Mouse (Mus musculus): ENCODE measurements at regions not wholly inside any gene's neighbourhood (a gene's known extent, or its start where the extent isn't known, plus 50 kb on each side); places are given as distances from the start of the nearest gene placed in this dataset.

- no peaks in the 10 kb centered on the region for H3K9me3 ChIP-seq
- no peak overlapping the region for H3K9ac ChIP-seq (replicated peaks)
- ATAC-seq (ENCODE audit: insufficient number of reproducible peaks, insufficient read depth, low FRiP score, low TSS enrichment, low read depth), result no peak
- H3K27ac ChIP-seq, result no peak overlapping the region
- H3K4me2 ChIP-seq, result no peak overlapping the region
- H3K4me1 ChIP-seq (replicated peaks), result peaks cover 15% of the 10 kb centered on the region
- no peaks in the 10 kb centered on the region for H3K36me3 ChIP-seq
- 84% methylated on average over 6 of the region's 6 CpGs for WGBS
- H3K4me3 ChIP-seq (replicated peaks), result no peak overlapping the region
- peaks cover 14% of the 10 kb centered on the region for H3K27me3 ChIP-seq
Observed at GRCm38 (mm10) chr2:160452730-160453129, 85.9 kb upstream of the Mafb start.

GRCm38 (mm10) chr2:160455617-160456016, 88.8 kb upstream of the Mafb start:
- Histone ChIP-seq H3K4me1 (replicated peaks) (peaks cover 14% of the 10 kb centered on the region), H3K9ac (replicated peaks) (no peak overlapping the region), H3K36me3 (no peaks in the 10 kb centered on the region), H3K4me3 (replicated peaks) (no peak overlapping the region), H3K4me2 (no peak overlapping the region), H3K9me3 (no peaks in the 10 kb centered on the region), H3K27ac (no peak overlapping the region), H3K27me3 (peaks cover 7% of the 10 kb centered on the region)
- no peak for ATAC-seq (ENCODE audit: insufficient number of reproducible peaks, insufficient read depth, low FRiP score, low TSS enrichment, low read depth)
- WGBS, result 86% methylated on average over 10 of the region's 10 CpGs

GRCm38 (mm10) chr2:160456681-160457080, 89.8 kb upstream of the Mafb start:
- peaks cover 6% of the 10 kb centered on the region for H3K4me1 ChIP-seq (replicated peaks)
- no peak overlapping the region for H3K9ac ChIP-seq (replicated peaks)
- H3K36me3 ChIP-seq, result no peaks in the 10 kb centered on the region
- 83% methylated on average over 8 of the region's 8 CpGs for WGBS
- no peak overlapping the region for H3K4me3 ChIP-seq (replicated peaks)
- peaks cover 7% of the 10 kb centered on the region for H3K27me3 ChIP-seq
- ATAC-seq (ENCODE audit: insufficient number of reproducible peaks, insufficient read depth, low FRiP score, low TSS enrichment, low read depth), result no peak
- H3K27ac ChIP-seq, result no peak overlapping the region
- H3K9me3 ChIP-seq, result no peaks in the 10 kb centered on the region
- H3K4me2 ChIP-seq, result no peak overlapping the region

DNA sequence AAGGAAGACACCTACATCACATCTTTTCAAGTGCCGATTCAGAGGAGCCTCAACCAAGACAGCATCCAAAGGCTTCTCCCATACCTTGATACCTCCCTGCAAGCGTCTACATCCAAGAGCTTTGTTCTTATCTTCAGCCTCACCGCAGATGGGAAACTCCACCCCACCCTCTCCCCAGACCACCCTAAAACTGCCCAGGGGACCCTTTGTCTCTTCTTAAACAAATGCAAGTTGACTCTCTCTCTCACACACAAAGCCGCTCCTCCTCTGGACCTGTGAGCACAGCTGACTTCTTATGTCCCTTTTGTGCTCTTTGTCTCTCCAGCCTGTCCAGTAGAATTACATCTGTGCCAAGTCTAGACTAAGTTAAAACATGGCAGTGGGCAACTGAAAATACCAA, 104.7 kb upstream of the Mafb start:
- Histone ChIP-seq H3K4me1 (replicated peaks) (0 out of 2 replicates have a peak, but pooled peaks cover 10% of the 10 kb centered on the region), H3K27ac (no peak overlapping the region), H3K4me3 (replicated peaks) (no peak overlapping the region), H3K9me3 (no peaks in the 10 kb centered on the region), H3K9ac (replicated peaks) (no peak overlapping the region), H3K4me2 (no peak overlapping the region), H3K36me3 (no peaks in the 10 kb centered on the region), H3K27me3 (no peaks in the 10 kb centered on the region; the same call in 1 of the 2 replicates)
- no peak for ATAC-seq (ENCODE audit: insufficient number of reproducible peaks, insufficient read depth, low FRiP score, low TSS enrichment, low read depth)
- 78% methylated on average over 4 of the region's 4 CpGs for WGBS

- Histone ChIP-seq H3K9ac (replicated peaks) (no peak overlapping the region), H3K4me1 (replicated peaks) (peaks cover 29% of the 10 kb centered on the region), H3K27ac (no peak overlapping the region), H3K4me2 (no peak overlapping the region), H3K27me3 (no peaks in the 10 kb centered on the region; the same call in 1 of the 2 replicates), H3K9me3 (no peaks in the 10 kb centered on the region), H3K4me3 (replicated peaks) (no peak overlapping the region), H3K36me3 (no peaks in the 10 kb centered on the region)
- WGBS, result 83% methylated on average over 3 of the region's 3 CpGs
- no peak for ATAC-seq (ENCODE audit: insufficient number of reproducible peaks, insufficient read depth, low FRiP score, low TSS enrichment, low read depth)
Observed at GRCm38 (mm10) chr2:160476181-160476580, 109.3 kb upstream of the Mafb start.

DNA sequence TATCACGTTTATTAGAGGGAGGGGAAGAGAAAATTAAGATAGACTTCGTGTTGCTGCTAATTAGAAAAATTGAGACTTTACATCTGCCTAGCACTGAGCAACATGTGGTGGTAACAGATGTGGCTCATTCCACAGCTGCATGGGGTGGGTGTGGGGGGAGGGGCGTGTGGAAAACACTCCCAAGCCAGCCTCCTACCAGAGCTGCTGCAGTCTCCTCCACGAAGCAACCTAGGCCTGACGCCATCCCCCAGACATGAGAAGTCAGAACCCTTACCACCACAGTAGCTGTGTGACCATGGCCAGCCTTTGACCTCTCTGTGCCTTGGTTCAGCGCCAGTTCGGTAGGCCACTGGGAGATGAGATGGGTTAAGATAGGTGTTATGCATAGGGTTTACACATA, 112.4 kb upstream of the Mafb start:
- Histone ChIP-seq H3K4me1 (replicated peaks) (peaks cover 18% of the 10 kb centered on the region), H3K9ac (replicated peaks) (no peak overlapping the region; the same call in 1 of the 2 replicates), H3K36me3 (no peaks in the 10 kb centered on the region), H3K9me3 (no peaks in the 10 kb centered on the region), H3K4me3 (replicated peaks) (no peak overlapping the region), H3K27me3 (no peaks in the 10 kb centered on the region), H3K27ac (no peak overlapping the region), H3K4me2 (0 out of 2 replicates have a peak overlapping the region, but pooled peaks have one; percentile 8)
- peak; percentile 48; the same call in 1 of the 2 replicates for ATAC-seq (ENCODE audit: insufficient number of reproducible peaks, insufficient read depth, low FRiP score, low TSS enrichment, low read depth)
- WGBS, result 29% methylated on average over 7 of the region's 7 CpGs

GRCm38 (mm10) chr2:160485097-160485496, 118.2 kb upstream of the Mafb start:
- no peak overlapping the region for H3K27ac ChIP-seq
- WGBS, result 91% methylated on average over 5 of the region's 5 CpGs
- no peaks in the 10 kb centered on the region for H3K27me3 ChIP-seq
- no peak overlapping the region for H3K4me2 ChIP-seq
- no peaks in the 10 kb centered on the region for H3K36me3 ChIP-seq
- no peak for ATAC-seq (ENCODE audit: insufficient number of reproducible peaks, insufficient read depth, low FRiP score, low TSS enrichment, low read depth)
- H3K4me3 ChIP-seq (replicated peaks), result no peak overlapping the region
- no peak overlapping the region for H3K9ac ChIP-seq (replicated peaks)
- H3K9me3 ChIP-seq, result no peaks in the 10 kb centered on the region
- no peaks in the 10 kb centered on the region for H3K4me1 ChIP-seq (replicated peaks)

- Histone ChIP-seq H3K9ac (replicated peaks) (no peak overlapping the region), H3K9me3 (no peaks in the 10 kb centered on the region), H3K4me2 (no peak overlapping the region), H3K4me3 (replicated peaks) (no peak overlapping the region), H3K27ac (no peak overlapping the region), H3K27me3 (no peaks in the 10 kb centered on the region), H3K4me1 (replicated peaks) (no peaks in the 10 kb centered on the region), H3K36me3 (no peaks in the 10 kb centered on the region)
- WGBS, result 74% methylated on average over 5 of the region's 5 CpGs
- no peak for ATAC-seq (ENCODE audit: insufficient number of reproducible peaks, insufficient read depth, low FRiP score, low TSS enrichment, low read depth)
Observed at GRCm38 (mm10) chr2:160485515-160485914, 118.7 kb upstream of the Mafb start.

GRCm38 (mm10) chr2:160499726-160500125, 132.9 kb upstream of the Mafb start:
- WGBS, result 19% methylated on average over 1 of the region's 1 CpGs
- Histone ChIP-seq H3K4me2 (no peak overlapping the region), H3K4me3 (replicated peaks) (no peak overlapping the region), H3K9ac (replicated peaks) (no peak overlapping the region), H3K4me1 (replicated peaks) (peaks cover 8% of the 10 kb centered on the region; the same call in 1 of the 2 replicates), H3K9me3 (no peaks in the 10 kb centered on the region), H3K27me3 (peaks cover 23% of the 10 kb centered on the region), H3K36me3 (no peaks in the 10 kb centered on the region), H3K27ac (no peak overlapping the region)
- ATAC-seq (ENCODE audit: insufficient number of reproducible peaks, insufficient read depth, low FRiP score, low TSS enrichment, low read depth), result no peak

GRCm38 (mm10) chr2:160502901-160503300, 136.0 kb upstream of the Mafb start:
- 71% methylated on average over 2 of the region's 2 CpGs for WGBS
- Histone ChIP-seq H3K36me3 (no peaks in the 10 kb centered on the region), H3K9me3 (no peaks in the 10 kb centered on the region), H3K4me3 (replicated peaks) (no peak overlapping the region), H3K9ac (replicated peaks) (no peak overlapping the region), H3K27ac (no peak overlapping the region), H3K4me2 (no peak overlapping the region), H3K27me3 (peaks cover 20% of the 10 kb centered on the region), H3K4me1 (replicated peaks) (peaks cover 8% of the 10 kb centered on the region; the same call in 1 of the 2 replicates)
- no peak for ATAC-seq (ENCODE audit: insufficient number of reproducible peaks, insufficient read depth, low FRiP score, low TSS enrichment, low read depth)

DNA sequence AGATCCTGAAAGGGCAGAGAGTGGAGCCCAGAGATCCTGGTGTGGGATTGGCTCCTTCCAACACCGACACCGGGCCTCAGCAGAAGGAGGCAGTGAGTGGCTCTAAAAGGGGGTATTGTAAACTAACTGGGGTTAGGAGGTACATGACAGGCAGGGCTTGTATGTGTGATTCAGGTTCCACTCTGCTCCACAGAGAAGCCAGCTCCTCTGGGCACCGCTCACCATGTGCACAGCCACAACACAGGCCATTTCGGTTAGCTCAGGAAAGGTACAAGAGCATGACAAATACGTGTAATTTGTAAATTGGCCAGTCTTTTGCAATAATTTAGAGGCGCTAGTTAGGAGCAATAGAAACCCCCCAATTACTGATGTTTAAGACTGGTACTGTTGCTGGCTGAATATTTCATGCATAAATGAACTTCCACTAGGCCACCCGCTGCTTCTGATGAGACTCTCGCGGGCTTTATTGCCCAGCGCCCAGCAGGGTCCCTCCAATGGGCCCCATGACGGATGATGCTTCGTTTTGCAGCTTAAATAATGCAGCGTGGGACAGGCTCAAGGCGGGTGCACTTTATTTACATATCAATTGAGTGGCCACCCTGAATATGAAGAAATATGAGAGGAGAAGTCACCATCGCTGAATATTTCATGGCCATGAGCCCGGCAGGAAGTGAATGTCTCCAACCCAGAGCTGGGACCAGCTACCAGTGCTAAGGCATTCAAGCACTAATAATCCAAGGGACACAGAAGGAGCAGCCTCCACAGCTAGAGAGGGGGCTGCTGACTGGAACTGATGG, 136.9 kb upstream of the Mafb start:
- 48% methylated on average over 16 of the region's 16 CpGs for WGBS
- ATAC-seq (ENCODE audit: insufficient number of reproducible peaks, insufficient read depth, low FRiP score, low TSS enrichment, low read depth), result no peak

GRCm38 (mm10) chr2:160504394-160504657, 137.5 kb upstream of the Mafb start:
- H3K9ac ChIP-seq (replicated peaks), result no peak overlapping the region
- no peak for ATAC-seq (ENCODE audit: insufficient number of reproducible peaks, insufficient read depth, low FRiP score, low TSS enrichment, low read depth)

More for the DNA sequence above, 136.9 kb upstream of the Mafb start:
- Histone ChIP-seq H3K4me2 (no peak overlapping the region), H3K9me3 (no peaks in the 10 kb centered on the region), H3K27me3 (peaks cover 20% of the 10 kb centered on the region), H3K27ac (no peak overlapping the region), H3K4me1 (replicated peaks) (peaks cover 8% of the 10 kb centered on the region; the same call in 1 of the 2 replicates), H3K36me3 (no peaks in the 10 kb centered on the region), H3K9ac (replicated peaks) (no peak overlapping the region), H3K4me3 (replicated peaks) (no peak overlapping the region)

More at GRCm38 (mm10) chr2:160504394-160504657, 137.5 kb upstream of the Mafb start:
- Histone ChIP-seq H3K27me3 (peaks cover 19% of the 10 kb centered on the region), H3K4me1 (replicated peaks) (peaks cover 3% of the 10 kb centered on the region; the same call in 1 of the 2 replicates), H3K4me2 (no peak overlapping the region), H3K4me3 (replicated peaks) (no peak overlapping the region), H3K36me3 (no peaks in the 10 kb centered on the region), H3K27ac (no peak overlapping the region), H3K9me3 (no peaks in the 10 kb centered on the region)
- 80% methylated on average over 4 of the region's 4 CpGs for WGBS

Data from limb, embryonic 12.5 days (tissue).